Mouse (Mus musculus) lung, postnatal 25 days (tissue): ENCODE data around the gene Rbm4b.
A peak's percentile ranks its signal among the peaks of the same experiment; 100 is the strongest.
"Not testable (repeated sequence)": the region's sequence is repeated elsewhere in the genome, so short reads cannot be mapped to it uniquely, and the experiment has no call there.

Experiments used
- DNase-seq: peaks from one replicate; pipeline ENCODE4 v3.0.0; 2022; ENCODE audit warnings: low spot score

The Rbm4b gene

DNA sequence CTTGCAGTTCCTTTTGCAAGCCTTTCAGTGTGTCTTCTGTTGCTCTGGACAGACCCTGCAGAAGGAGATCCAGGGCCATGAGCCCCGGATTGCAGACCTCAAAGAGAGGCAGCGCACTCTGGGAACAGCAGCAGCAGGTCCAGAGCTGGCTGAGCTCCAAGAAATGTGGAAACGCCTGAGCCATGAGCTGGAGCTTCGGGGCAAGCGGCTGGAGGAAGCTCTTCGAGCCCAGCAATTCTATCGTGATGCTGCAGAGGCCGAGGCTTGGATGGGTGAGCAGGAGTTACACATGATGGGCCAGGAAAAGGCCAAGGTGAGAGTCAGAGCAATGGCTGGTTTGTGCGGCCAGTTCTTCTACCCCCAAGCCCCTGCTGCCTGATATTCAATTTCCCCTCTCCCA lies 11.2 kb upstream of the Rbm4b start:
- DNase-seq = no peak

DNA sequence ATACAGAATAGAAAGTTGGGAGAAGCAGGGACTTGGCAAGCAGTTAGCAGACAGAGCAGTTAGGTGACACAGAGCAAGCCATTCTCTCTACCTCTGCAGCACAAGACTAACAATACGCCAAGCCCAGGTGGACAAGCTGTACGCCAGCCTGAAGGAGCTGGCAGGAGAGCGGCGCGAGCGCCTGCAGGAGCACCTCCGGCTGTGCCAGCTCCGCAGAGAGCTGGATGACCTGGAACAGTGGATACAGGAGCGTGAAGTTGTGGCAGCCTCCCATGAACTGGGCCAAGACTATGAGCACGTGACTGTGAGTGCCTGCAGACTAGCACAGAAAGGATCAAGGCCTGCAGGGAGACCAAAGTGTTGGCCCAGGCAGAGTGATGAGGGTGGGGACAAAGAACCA lies 10.6 kb upstream of the Rbm4b start:
- DNase-seq = no peak

DNA sequence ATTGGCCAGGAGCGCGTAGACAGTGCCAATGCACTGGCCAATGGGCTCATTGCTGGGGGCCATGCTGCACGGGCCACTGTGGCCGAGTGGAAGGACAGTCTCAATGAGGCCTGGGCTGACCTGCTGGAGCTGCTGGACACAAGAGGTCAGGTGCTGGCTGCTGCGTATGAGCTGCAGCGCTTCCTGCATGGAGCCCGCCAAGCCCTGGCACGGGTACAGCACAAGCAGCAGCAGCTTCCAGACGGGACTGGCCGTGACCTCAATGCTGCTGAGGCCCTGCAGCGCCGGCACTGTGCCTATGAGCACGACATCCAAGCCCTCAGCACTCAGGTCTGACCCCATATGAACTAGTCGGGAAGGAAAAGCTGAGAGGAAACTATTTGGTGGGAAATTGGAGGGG lies 9.7 kb upstream of the Rbm4b start:
- DNase-seq = no peak

DNA sequence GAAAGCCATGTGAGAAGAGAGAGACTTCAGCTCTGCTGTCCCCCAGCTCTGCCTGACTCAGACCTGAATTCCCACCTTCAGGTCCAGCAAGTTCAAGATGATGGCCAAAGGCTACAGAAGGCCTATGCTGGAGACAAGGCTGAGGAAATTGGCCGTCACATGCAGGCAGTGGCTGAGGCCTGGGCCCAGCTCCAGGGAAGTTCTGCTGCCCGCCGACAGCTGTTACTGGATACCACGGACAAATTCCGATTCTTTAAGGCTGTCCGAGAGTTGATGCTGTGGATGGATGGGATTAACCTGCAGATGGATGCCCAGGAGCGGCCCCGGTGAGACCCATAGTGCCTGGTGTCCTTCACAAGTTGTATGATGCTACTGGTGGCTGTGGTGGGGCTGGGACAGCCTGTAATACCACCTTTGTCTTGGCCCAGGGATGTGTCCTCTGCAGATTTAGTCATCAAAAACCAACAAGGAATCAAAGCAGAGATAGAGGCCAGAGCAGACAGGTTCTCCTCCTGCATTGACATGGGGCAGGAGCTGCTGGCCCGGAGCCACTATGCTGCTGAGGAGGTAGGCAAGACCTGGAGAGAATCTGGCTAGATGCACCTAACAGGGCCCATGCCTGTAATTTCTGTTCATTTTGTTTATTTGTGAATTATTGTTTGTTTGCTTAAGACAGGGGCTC lies 8.5 kb upstream of the Rbm4b start:
- no peak for DNase-seq

DNA sequence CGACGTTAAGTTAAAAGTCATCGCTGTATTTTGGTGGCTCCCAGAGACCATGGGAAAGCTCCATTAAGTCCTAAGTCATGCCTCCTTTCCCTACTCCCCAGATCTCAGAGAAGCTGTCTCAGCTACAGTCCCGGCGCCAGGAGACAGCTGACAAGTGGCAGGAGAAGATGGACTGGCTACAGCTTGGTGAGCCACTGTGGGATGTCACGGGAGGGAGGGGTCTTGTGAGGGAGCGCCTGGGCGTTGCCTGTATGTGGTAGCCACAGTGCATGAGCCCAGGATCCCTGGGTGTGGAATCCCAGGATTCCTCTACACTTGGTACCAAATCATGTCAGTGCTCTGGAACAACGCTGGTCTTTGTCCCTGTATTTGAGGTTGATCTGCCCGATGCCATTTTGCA lies 7.8 kb upstream of the Rbm4b start:
- DNase-seq = no peak

DNA sequence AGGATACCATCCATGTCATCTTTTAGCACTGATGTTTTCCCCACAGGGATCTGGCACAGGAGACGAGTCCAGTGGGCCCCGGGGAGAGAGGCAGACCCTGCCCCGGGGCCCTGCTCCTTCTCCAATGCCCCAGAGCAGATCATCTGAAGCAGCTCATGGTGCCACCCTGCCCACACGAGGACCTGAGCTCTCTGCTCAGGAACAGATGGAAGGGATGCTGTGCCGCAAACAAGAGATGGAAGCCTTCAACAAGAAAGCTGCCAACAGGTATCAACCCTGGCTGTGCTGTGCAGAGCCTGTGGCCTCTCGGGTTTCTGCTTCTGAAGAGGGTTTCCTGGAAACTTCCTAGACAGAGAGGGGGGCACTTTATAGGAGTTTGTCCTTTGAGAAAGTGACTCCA lies 6.3 kb upstream of the Rbm4b start:
- no peak for DNase-seq

DNA sequence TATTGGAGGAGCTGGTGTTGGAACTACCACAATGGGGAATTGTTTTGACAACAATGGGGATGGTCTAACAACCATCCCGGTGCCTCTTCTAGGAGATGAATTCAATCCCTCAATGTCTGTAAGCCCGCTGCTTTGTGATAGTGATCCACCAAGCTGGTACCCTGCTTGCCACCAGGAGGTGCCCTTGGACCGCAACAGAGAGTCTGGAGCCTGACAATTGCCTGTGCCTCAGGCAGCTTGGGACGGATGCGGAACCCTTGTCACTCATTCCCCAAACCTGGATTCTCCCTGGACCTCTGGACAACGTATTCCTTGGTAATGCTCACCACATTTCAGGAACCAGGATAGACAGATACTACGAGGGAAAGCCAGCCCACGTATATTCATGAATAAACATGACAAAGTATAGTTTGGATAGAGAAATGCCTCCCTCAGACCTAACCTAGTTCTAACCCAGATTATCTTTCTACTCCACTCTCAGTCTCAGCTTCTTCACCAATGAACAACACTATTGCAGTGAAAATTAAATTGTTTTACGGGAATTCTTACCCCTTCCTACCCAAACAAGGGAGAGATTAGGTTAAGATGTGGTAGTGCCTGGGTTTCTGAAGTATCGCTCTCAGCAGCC lies 618 bp upstream of the Rbm4b start:
- peak; percentile 93 for DNase-seq

DNA sequence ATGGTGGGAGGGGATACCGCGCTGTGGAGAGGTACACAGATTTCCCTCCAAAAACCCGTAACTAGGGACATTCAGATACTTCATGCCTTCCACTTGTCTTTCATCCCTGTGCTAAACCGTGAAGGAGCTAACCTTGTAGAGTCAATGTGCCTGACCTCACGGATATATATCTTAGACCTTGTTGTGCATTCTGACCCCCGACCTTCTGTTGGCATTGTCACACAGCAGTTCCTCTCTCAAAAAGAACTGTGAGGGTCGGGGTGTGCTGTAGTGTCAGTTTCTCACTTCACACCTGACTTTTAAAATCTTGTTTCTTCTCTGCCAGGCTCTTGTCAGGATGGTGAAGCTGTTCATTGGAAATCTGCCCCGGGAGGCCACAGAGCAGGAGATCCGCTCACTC lies 624 bp downstream of the Rbm4b start:
- no peak for DNase-seq

DNA sequence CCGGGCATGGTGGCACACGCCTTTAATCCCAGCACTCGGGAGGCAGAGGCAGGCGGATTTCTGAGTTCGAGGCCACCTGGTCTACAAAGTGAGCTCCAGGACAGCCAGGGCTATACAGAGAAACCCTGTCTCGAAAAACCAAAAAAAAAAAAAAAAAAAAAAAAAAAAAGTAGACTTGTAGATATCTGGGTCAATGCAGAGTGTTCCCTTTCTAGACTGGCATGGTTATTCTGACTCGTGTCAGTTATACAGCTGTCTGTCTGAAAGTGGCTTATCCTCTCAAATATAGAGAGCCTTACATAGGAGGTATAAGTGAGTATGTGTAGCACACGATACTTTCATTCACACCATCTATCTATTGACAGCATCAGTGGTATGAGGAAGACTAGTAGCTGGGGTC lies 4.2 kb downstream of the Rbm4b start:
- DNase-seq = not testable (repeated sequence)

DNA sequence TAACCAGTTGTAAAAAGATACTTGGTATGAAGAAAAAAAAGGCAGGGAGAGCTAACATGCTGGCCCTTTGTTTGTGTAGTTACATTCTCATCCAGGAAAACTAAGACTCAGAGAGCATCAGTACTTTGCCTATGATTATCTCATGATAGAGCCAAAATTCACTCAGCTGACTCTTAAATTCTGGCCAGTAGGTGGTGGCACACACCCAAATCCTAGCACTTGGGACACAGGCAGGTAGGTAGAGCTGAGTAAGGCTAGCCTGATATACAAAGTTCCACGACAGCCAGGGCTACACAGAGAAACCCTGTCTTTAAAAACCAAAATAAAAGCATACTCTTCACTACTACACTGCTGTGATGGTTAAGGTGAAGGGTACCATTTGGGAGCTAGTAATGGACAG lies 6.6 kb downstream of the Rbm4b start:
- peak; percentile 26 for DNase-seq

DNA sequence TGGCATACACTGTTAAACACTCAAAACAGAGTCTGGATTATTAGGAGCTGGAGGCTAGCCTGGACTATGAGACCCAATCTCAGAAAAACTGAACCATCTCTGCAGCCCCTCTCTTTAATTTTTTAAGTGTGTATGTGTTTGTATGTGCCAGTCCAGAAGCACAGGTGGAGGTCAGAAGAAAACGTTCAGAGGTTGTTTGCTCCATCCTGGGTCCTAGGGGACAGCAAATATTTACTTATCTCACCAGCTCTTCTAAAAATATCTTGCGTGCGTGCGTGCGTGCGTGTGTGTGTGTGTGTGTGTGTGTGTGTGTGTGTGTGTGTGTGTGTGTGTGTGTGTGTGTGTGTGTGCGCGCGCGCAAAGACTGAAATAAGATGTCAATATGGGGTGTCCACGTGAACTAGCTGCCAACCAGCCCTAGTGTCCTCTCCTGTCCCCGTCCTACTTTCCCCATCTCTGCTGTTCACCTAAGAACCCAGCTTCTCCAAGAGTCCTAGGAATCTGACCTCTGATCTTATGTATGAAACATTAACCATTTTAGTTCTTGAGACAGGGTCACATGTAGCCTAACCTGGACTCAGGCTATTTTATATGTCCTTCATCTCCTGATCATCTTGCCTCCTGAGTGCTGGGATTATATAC lies 11.3 kb downstream of the Rbm4b start:
- no peak for DNase-seq

DNA sequence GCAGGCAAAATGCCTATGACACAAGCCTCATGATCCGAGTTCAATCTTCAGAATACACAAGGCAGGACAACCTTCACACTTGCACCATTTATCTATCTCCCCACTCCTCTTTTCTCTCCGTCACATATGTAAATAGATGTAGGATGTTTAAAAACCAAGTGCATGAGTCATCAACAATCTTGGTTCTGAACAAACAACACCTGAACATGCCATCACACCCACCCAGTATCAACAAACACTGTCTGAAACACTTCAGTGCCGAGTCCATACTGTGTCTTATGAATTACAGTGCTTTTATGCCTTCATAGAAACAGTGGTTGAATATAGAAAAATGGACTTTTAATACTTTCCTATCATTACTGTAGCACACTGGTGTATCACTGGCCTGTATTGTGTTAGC lies 16.5 kb downstream of the Rbm4b start:
- DNase-seq = no peak

DNA sequence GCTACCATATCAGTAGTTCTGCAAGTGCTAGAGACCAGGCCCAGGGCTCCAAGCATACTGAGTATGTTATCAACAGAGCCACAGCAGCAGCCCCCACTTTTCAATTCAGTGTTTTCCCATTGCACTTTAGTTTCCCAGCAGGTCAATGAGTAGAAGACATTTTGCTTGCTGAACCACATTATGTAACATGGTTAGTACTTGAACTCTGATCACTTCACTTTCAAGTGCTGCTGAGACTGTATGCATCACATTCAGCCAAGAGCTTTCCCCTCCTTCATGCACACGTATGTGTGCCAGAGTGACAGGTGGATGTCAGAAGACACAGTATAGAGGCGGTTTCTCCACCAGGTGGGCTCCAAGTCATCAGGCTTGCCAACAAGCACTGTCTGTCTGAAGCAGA lies 26.6 kb downstream of the Rbm4b start:
- peak; percentile 44 for DNase-seq

DNA sequence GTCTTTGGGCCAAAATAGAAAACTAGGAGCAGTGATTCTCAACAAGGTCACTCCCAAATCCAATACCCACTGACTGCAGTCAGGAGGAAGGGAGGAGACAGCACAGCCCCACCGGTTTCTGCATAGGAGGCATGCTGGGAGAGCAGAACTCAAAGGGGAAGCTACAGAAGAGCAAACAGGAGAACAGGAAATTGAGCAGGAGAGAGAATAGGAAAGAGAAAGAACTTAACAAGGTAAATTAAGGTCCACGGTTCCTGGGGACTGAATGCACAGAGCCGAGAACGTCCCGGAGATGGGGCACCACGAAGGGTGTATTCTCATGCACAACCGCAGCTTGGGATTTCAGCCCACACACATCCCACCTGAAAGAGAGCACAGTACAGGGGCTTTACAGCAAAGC lies 28.9 kb downstream of the Rbm4b start:
- DNase-seq = no peak

DNA sequence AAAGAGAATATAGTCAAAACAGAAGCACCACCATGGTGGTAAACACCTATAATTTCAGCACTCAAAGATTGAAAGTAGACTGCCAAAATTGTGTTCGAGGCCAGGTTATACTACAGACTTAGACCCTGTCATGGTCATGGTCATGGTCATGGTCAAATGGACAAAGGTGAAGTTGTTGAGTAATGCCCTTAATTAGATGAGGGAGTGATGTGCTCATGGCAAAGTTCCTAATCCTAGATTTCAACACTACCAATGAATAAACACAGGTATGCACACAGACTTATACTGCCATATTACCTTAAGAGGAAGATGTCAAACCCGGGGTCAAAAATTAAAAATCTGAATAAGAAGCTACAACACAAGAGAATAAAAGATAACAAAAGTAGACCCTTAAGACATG lies 30.0 kb downstream of the Rbm4b start:
- DNase-seq = no peak

DNA sequence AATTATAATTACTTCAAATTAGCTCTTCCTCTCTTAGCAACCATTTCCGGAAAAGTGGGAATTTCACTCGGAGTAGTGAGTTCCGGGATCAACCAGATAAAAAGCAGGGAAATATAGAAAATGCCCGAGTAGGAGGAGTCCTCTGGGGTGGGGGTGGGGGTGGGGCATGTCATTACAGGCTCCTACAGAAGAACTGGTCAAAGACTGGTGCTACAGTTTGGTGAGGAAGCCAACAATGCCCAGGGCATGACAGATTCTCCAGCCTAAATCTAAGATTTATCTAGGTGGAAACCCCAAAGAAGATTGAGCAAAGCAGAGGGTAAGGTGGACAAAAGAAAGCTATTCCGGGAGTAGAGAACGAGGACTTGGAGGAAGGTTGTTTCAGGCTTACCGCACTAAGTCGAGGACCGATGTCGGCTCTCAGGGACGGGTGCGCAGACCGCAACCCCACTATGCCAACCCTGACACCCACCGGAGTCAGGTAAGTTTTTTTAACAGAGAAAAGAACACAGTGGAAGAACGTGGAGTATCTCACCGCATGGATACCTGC lies 37.1 kb downstream of the Rbm4b start:
- no peak for DNase-seq

DNA sequence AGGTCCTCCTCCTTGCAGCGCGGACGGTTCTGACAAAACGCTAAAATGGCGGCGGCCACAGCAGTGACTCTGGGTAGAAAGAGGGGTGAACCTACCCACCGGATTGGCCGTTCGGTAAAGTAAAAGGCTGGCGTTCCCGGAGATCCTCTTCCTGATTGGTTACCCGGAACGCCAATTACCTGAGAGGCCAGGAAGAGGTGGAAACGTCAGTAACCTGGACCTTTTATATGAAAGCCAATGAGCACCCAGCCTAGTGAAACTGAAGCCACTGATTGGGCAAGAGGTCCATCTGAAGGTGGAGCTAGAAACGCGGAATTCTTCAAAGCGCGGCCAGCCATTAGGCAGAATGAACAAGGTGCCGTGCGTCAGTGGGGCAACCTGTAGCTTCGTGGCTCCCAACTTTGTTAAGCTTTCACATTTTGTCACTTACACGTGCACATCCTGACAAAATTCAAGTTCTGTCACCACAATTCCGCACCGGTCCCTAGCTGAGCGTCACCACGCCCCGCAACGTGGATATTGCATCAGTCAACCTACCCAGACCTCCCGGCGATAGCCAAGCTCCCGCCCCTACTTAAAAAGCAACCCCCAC lies 37.6 kb downstream of the Rbm4b start, which contains the start of gene Rbm4:
Rbm4 (minus strand) TSS at position 71 of the 592 bp plus-strand sequence.
- DNase-seq = peak; percentile 100

DNA sequence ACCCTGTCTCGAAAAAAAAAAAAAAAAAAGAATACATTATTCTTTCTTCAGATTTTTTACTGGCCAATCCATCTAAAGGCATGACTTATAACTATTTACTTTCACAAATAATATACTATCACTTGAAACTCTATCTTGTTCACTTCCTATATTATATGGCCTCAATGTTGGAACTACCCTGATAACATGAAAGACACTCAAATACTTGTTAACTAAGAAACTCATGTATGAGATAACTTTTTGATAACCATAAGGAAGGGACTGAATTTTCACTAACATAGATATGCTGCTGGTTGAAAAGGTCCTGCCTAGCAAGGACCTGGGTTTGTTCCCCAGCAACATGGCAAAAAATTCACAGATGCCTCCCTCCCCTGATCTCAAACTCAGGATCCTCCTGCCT lies 39.6 kb downstream of the Rbm4b start:
- no peak for DNase-seq

DNA sequence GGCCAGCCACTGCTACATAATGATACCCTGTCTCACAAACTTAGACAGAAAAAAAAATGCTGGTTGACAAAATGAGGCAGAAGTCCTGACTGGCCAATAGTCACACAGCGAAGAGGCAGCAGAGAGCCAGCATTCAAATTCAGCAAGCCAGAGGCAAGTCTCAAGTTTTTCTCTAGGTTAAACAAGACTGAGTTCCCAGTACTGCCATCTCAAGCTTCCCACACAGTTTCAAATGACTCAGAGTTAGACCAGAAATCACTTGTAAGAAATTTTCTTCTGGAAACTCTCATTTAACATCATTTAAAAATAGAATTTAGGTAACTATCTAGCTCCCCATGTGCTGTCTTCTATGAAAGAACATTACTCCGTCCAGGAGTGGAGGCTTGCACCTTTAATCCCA lies 41.5 kb downstream of the Rbm4b start:
- DNase-seq = no peak

DNA sequence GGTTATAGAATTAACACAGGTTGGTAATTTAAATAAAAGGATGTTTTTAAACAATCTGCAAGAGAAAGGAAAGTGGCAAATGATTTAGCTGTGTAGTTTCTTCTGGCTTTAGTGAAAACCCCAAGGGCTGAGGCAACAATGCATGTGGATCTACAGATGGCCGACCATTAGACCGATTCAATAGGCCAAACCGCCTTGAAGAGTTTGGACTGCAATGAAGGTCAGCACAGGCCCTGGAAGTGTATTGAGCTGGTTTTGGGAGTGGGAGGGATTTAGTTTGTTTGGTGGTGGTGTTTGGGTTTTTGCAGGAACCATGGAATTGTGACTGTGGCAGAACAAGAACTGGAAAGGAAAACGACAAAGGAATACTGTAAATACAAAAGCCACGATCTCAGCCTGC lies 42.8 kb downstream of the Rbm4b start:
- no peak for DNase-seq

DNA sequence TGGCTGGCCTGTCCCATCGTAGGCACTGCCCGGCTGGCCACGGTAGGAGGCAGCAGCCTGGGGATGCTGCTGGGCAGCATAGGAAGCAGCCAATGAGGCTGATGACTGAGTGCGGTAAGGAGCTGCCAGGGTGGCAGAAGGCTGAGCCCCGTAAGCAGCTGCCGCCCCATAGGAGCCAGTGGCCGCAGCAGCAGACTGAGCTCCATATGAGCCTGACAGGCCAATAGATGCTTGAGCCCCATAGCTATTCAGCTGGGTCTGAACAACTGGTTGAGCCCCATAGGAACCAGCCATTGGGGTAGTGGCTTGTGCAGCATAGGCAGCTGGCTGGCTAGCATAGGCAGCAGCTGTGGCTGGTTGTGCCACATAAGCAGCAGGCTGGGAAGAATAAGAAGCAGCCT lies 46.4 kb downstream of the Rbm4b start:
- DNase-seq = no peak

DNA sequence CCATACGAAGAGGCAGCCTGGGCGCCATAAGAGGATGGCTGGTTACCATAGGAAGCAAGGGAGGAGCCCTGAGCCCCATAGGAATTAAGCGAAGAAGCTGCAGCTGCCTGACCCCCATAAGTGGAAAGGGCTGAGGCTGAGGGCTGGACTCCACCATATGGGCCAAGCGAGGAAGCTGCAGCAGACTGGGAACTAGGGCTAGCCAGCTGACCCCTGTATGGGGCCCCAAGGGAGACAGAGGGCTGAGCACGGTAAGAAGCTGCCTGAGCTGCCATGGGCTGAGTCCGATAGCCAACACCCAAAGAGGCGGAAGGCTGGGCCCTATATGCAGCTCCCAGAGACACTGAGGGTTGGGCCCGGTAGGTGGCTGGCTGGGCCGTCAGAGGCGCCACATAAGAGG lies 47.0 kb downstream of the Rbm4b start:
- DNase-seq = no peak

DNA sequence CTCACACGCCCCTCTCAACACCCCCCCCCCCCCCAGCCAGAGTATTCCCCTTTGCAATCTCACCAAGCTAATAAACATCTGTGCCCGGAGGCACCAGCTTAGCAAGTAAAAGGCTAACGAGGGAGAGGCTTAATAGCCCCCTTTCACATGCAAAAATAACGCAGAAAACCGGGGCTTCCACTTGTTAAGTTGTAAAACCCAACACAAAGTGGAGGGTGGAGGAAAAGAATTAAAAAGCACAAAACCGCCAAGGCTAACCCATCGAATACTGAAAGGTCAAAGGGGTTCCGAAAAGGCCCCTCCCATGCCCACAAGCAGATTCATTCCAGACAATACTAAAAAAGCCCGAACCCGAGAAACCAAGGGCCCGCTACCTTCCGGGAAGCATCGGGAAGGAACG lies 54.0 kb downstream of the Rbm4b start:
- no peak for DNase-seq
